Mouse (Mus musculus) spleen, adult 2 months (tissue): Measurements from ENCODE around the gene Srrt.

Experiments used
- CTCF ChIP-seq: fragments of 200-500 bp; IDR thresholded peaks from 2 replicates; pipeline ENCODE4 v1.5.1; 2011; ENCODE audit warnings: mild to moderate bottlenecking, inconsistent platforms; ENCODE audit not compliant: insufficient read depth, insufficient read length, insufficient replicate concordance; ENCODE audit errors: extremely low read depth
- POLR2A ChIP-seq: fragments of 200-500 bp; IDR thresholded peaks from 2 replicates; pipeline ENCODE4 v1.6.1; 2011; ENCODE audit warnings: low read depth, low read length, inconsistent platforms

- no peak for TF ChIP-seq CTCF
- no peak for TF ChIP-seq POLR2A
Observed at GRCm38 (mm10) chr5:137295296-137295695, 12.2 kb downstream of the Srrt start.
